Mouse (Mus musculus): ENCODE data around the gene Slc25a19. TPM values are rescaled to one million over a fixed set of nuclear protein-coding genes. Genes with fewer than 3 reads are reported as not detected.

The Slc25a19 gene
- polyA plus RNA-seq, 1 experiment from 2014 or later = 48.3 TPM

- peak overlapping the region; percentile 60; the same call in 1 of the 2 replicates for H3K27ac ChIP-seq
- peaks cover 2% of the 10 kb centered on the region; the same call in 1 of the 2 replicates for H3K36me3 ChIP-seq
- peak overlapping the region; percentile 83 for H3K4me3 ChIP-seq (replicated peaks)
- no peaks in the 10 kb centered on the region for H3K27me3 ChIP-seq
- peak overlapping the region; percentile 35; the same call in 1 of the 2 replicates for H3K9ac ChIP-seq
- no peak; the same call in 1 of the 2 replicates for ATAC-seq (replicated peaks; ENCODE audit: low FRiP score)
- WGBS = 50% methylated on average over 13 of the region's 13 CpGs
- peak overlapping the region; percentile 91 for H3K4me2 ChIP-seq
- no peaks in the 10 kb centered on the region for H3K9me3 ChIP-seq (replicated peaks)
- peaks cover 31% of the 10 kb centered on the region for H3K4me1 ChIP-seq
These were observed 488 bp upstream of the Slc25a19 start for GRCm38 (mm10) chr11:115628465-115629101.

GRCm38 (mm10) chr11:115626824-115627616 lies 1.1 kb downstream of the Slc25a19 start:
- peak overlapping the region; percentile 30 for H3K27ac ChIP-seq
- ATAC-seq (replicated peaks; ENCODE audit: low FRiP score) = no peak

GRCm38 (mm10) chr11:115625877-115626276 lies 2.2 kb downstream of the Slc25a19 start:
- H3K4me3 ChIP-seq (replicated peaks) = 0 out of 2 replicates have a peak overlapping the region, but pooled peaks have one; percentile 12
- H3K9me3 ChIP-seq (replicated peaks) = no peaks in the 10 kb centered on the region
- peak overlapping the region; percentile 91 for H3K4me2 ChIP-seq
- peak overlapping the region; percentile 12; the same call in 1 of the 2 replicates for H3K9ac ChIP-seq
- WGBS = 52% methylated on average over 9 of the region's 9 CpGs
- H3K27ac ChIP-seq = peak overlapping the region; percentile 70
- peaks cover 26% of the 10 kb centered on the region for H3K4me1 ChIP-seq
- peaks cover 27% of the 10 kb centered on the region for H3K36me3 ChIP-seq
- H3K27me3 ChIP-seq = no peaks in the 10 kb centered on the region
- 0 out of 2 replicates have a peak, but pooled peaks have one; percentile 10 for ATAC-seq (replicated peaks; ENCODE audit: low FRiP score)

More at GRCm38 (mm10) chr11:115626824-115627616, 1.1 kb downstream of the Slc25a19 start:
- WGBS = 38% methylated on average over 11 of the region's 11 CpGs
- H3K4me3 ChIP-seq (replicated peaks) = peak overlapping the region; percentile 83
- H3K4me2 ChIP-seq = peak overlapping the region; percentile 91
- H3K4me1 ChIP-seq = peaks cover 31% of the 10 kb centered on the region
- no peaks in the 10 kb centered on the region for H3K9me3 ChIP-seq (replicated peaks)
- peak overlapping the region; percentile 73 for H3K9ac ChIP-seq
- H3K36me3 ChIP-seq = peaks cover 18% of the 10 kb centered on the region
- H3K27me3 ChIP-seq = no peaks in the 10 kb centered on the region

- no peak for ATAC-seq (replicated peaks; ENCODE audit: low FRiP score)
- no peak overlapping the region for H3K27ac ChIP-seq
- peaks cover 26% of the 10 kb centered on the region for H3K4me1 ChIP-seq
- no peak overlapping the region for H3K9ac ChIP-seq
- 76% methylated on average over 9 of the region's 9 CpGs for WGBS
- H3K36me3 ChIP-seq = peaks cover 48% of the 10 kb centered on the region
- H3K4me2 ChIP-seq = no peak overlapping the region
- H3K9me3 ChIP-seq (replicated peaks) = no peaks in the 10 kb centered on the region
- H3K27me3 ChIP-seq = no peaks in the 10 kb centered on the region
- H3K4me3 ChIP-seq (replicated peaks) = no peak overlapping the region
These were observed 4.5 kb downstream of the Slc25a19 start for GRCm38 (mm10) chr11:115623487-115624070.

GRCm38 (mm10) chr11:115619949-115620348 lies 8.1 kb downstream of the Slc25a19 start:
- Histone ChIP-seq H3K27ac (no peak overlapping the region), H3K36me3 (peaks cover 76% of the 10 kb centered on the region), H3K4me1 (peaks cover 12% of the 10 kb centered on the region), H3K27me3 (no peaks in the 10 kb centered on the region), H3K4me2 (no peak overlapping the region), H3K9me3 (replicated peaks) (no peaks in the 10 kb centered on the region), H3K9ac (no peak overlapping the region), H3K4me3 (replicated peaks) (no peak overlapping the region)
- no peak for ATAC-seq (replicated peaks; ENCODE audit: low FRiP score)
- 93% methylated on average over 7 of the region's 7 CpGs for WGBS

GRCm38 (mm10) chr11:115618732-115619516 lies 9.2 kb downstream of the Slc25a19 start:
- Histone ChIP-seq H3K4me2 (no peak overlapping the region), H3K4me3 (replicated peaks) (no peak overlapping the region), H3K4me1 (peaks cover 22% of the 10 kb centered on the region), H3K27ac (no peak overlapping the region), H3K27me3 (no peaks in the 10 kb centered on the region), H3K9ac (no peak overlapping the region), H3K36me3 (peaks cover 80% of the 10 kb centered on the region), H3K9me3 (replicated peaks) (no peaks in the 10 kb centered on the region)
- no peak for ATAC-seq (replicated peaks; ENCODE audit: low FRiP score)
- 88% methylated on average over 16 of the region's 16 CpGs for WGBS

GRCm38 (mm10) chr11:115618001-115618400 lies 10.1 kb downstream of the Slc25a19 start:
- Histone ChIP-seq H3K4me1 (peaks cover 32% of the 10 kb centered on the region), H3K4me2 (no peak overlapping the region), H3K9me3 (replicated peaks) (no peaks in the 10 kb centered on the region), H3K9ac (no peak overlapping the region), H3K36me3 (peaks cover 72% of the 10 kb centered on the region), H3K27me3 (no peaks in the 10 kb centered on the region), H3K27ac (no peak overlapping the region), H3K4me3 (replicated peaks) (no peak overlapping the region)
- ATAC-seq (replicated peaks; ENCODE audit: low FRiP score) = no peak
- 83% methylated on average over 2 of the region's 2 CpGs for WGBS

GRCm38 (mm10) chr11:115616893-115617292 lies 11.2 kb downstream of the Slc25a19 start:
- Histone ChIP-seq H3K4me3 (replicated peaks) (no peak overlapping the region), H3K27ac (no peak overlapping the region), H3K4me1 (peaks cover 38% of the 10 kb centered on the region), H3K4me2 (no peak overlapping the region), H3K9ac (no peak overlapping the region), H3K27me3 (no peaks in the 10 kb centered on the region), H3K36me3 (peaks cover 61% of the 10 kb centered on the region), H3K9me3 (replicated peaks) (no peaks in the 10 kb centered on the region)
- ATAC-seq (replicated peaks; ENCODE audit: low FRiP score) = no peak
- WGBS = 74% methylated on average over 6 of the region's 6 CpGs

GRCm38 (mm10) chr11:115616371-115616770 lies 11.7 kb downstream of the Slc25a19 start:
- 92% methylated on average over 7 of the region's 7 CpGs for WGBS
- Histone ChIP-seq H3K9ac (no peak overlapping the region), H3K9me3 (replicated peaks) (no peaks in the 10 kb centered on the region), H3K27ac (0 out of 2 replicates have a peak overlapping the region, but pooled peaks have one; percentile 99), H3K4me1 (peaks cover 43% of the 10 kb centered on the region), H3K4me2 (no peak overlapping the region), H3K27me3 (no peaks in the 10 kb centered on the region), H3K4me3 (replicated peaks) (no peak overlapping the region), H3K36me3 (peaks cover 58% of the 10 kb centered on the region)
- ATAC-seq (replicated peaks; ENCODE audit: low FRiP score) = no peak

GRCm38 (mm10) chr11:115615875-115616274 lies 12.2 kb downstream of the Slc25a19 start:
- H3K4me3 ChIP-seq (replicated peaks) = no peak overlapping the region
- no peaks in the 10 kb centered on the region for H3K9me3 ChIP-seq (replicated peaks)
- H3K27me3 ChIP-seq = no peaks in the 10 kb centered on the region
- peaks cover 46% of the 10 kb centered on the region for H3K4me1 ChIP-seq
- peaks cover 53% of the 10 kb centered on the region for H3K36me3 ChIP-seq
- ATAC-seq (replicated peaks; ENCODE audit: low FRiP score) = no peak
- no peak overlapping the region for H3K4me2 ChIP-seq
- peak overlapping the region; percentile 99; the same call in 1 of the 2 replicates for H3K27ac ChIP-seq
- H3K9ac ChIP-seq = no peak overlapping the region
- WGBS = 91% methylated on average over 6 of the region's 6 CpGs

- 78% methylated on average over 15 of the region's 15 CpGs for WGBS
- ATAC-seq (replicated peaks; ENCODE audit: low FRiP score) = no peak
- Histone ChIP-seq H3K27ac (peak overlapping the region; percentile 99), H3K9ac (peak overlapping the region; percentile 3; the same call in 1 of the 2 replicates), H3K4me1 (peaks cover 46% of the 10 kb centered on the region), H3K4me3 (replicated peaks) (no peak overlapping the region), H3K9me3 (replicated peaks) (no peaks in the 10 kb centered on the region), H3K27me3 (no peaks in the 10 kb centered on the region), H3K4me2 (no peak overlapping the region), H3K36me3 (peaks cover 49% of the 10 kb centered on the region)
These were observed 12.8 kb downstream of the Slc25a19 start for GRCm38 (mm10) chr11:115615108-115615825.

All from kidney, embryonic 15.5 days (tissue).